Mouse (Mus musculus): ENCODE results near the gene Rps6kb1. TPM values are rescaled to one million over a fixed set of nuclear protein-coding genes. Genes with fewer than 3 reads are reported as not detected.

Gene Rps6kb1
- polyA plus RNA-seq (2012; fragmentation: generic; extraction: Trizol) = 1 to 10 TPM; 2.9 to 9.4 TPM

GRCm38 (mm10) chr11:86544639-86545299, at the start of gene Rps6kb1, which contains the start of gene Tubd1:
Rps6kb1 (minus strand) TSS chr11:86544805.
Tubd1 (plus strand) TSS chr11:86544991.

GRCm38 (mm10) chr11:86484101-86484868, 60.3 kb downstream of the Rps6kb1 start, which contains the start of gene Rnft1:
Rnft1 (plus strand) TSS chr11:86484657.

Other genes with a start within 250 kb of the Rps6kb1 start
- gene Med13, start 187.2 kb downstream of the Rps6kb1 start, polyA plus RNA-seq (2012; fragmentation: generic; extraction: Trizol) = 1 to 10 TPM in 1 of 2 experiments, under 1 TPM in 1; 0.29 to 3.8 TPM
- 1 to 10 TPM in 1 of 2 experiments, under 1 TPM in 1; 0.74 to 8.2 TPM for gene Rnft1, start 60.1 kb downstream of the Rps6kb1 start, polyA plus RNA-seq (2012; fragmentation: generic; extraction: Trizol)
- gene Tubd1, start 186 bp upstream of the Rps6kb1 start, polyA plus RNA-seq (2012; fragmentation: generic; extraction: Trizol) = 10 to 100 TPM in 1 of 2 experiments, 1 to 10 TPM in 1; 1.5 to 15.8 TPM
- 100 to 1,000 TPM in 1 of 2 experiments, 10 to 100 TPM in 1; 25.5 to 135 TPM for gene Vmp1, start 139.0 kb upstream of the Rps6kb1 start, polyA plus RNA-seq (2012; fragmentation: generic; extraction: Trizol)
- 10 to 100 TPM; 19.1 to 23.3 TPM for gene Ptrh2, start 139.2 kb upstream of the Rps6kb1 start, polyA plus RNA-seq (2012; fragmentation: generic; extraction: Trizol)
- 10 to 100 TPM in 1 of 2 experiments, 1 to 10 TPM in 1; 5.5 to 77.4 TPM for gene Cltc, start 212.8 kb upstream of the Rps6kb1 start, polyA plus RNA-seq (2012; fragmentation: generic; extraction: Trizol)

All from C3H10T1/2 (cell line).